Mouse (Mus musculus) adrenal gland, postnatal 36 days (tissue): ENCODE measurements at regions not wholly inside any gene's neighbourhood (a gene's known extent, or its start where the extent isn't known, plus 50 kb on each side); places are given as distances from the start of the nearest gene placed in this dataset.

Experiments used
- DNase-seq, 2 experiments: peaks; one replicate each; pipeline ENCODE4 v3.0.0; 2021; ENCODE audit warnings: mixed read lengths in 1 of 2

DNA sequence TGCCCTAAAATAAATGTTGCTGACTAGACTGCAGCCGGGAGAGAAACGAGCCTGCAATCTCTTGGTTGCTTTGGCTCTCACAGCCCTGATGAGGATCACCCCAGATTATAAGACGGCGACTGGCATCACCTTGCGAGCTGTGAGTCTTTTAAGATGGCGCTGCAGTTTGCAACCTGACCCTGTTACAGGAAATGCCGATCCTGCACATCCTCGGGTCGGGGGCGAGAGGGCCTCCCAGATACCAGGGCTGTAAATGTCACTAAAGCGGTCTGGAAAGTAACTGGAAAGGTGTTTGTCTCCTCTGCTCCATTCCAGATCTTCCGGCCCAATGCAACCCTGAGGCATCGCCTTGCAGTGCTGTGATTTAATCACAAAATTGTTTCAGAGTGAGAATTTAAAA lies 53.4 kb downstream of the Cartpt start:
- no peak for DNase-seq

DNA sequence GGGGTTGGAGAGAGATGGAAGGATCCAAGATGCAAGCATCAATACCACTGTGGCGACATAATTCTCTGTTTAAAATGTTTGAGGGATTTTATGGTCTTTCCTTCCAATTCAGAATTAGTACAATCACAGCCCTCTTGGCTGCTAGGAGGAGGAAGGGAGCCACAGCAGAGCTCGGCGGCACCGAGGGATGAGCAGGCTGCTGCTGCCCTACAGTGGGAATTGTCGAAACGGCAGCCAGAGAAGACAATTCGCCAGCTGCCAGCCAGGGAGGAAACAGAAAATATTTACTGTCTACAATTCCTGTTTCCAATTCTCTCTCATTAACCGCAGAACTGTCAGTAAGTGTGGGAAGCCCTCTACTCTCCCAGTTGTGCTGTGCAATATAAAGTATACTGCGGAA lies 58.3 kb downstream of the Cartpt start:
- DNase-seq = peak; percentile 60 to 65

DNA sequence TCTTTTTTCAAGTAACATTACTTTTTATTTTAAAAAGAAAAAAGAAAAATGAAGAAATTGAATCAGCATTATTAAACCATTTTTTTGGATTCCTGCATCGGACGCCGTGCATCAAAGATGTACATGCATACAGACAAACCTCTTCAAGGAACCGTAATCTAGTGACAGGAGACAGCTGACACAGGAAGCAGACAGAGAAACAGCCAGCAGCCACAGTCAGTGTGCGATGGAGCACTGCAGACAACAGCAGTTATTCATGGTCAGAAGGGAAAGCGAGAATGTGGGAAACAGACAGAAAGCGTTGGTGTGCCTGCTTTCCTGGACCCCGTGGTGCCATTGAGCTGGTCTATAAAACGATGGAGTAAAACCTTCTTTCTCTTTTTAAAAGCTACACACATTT lies 61.4 kb downstream of the Cartpt start:
- no peak for DNase-seq

DNA sequence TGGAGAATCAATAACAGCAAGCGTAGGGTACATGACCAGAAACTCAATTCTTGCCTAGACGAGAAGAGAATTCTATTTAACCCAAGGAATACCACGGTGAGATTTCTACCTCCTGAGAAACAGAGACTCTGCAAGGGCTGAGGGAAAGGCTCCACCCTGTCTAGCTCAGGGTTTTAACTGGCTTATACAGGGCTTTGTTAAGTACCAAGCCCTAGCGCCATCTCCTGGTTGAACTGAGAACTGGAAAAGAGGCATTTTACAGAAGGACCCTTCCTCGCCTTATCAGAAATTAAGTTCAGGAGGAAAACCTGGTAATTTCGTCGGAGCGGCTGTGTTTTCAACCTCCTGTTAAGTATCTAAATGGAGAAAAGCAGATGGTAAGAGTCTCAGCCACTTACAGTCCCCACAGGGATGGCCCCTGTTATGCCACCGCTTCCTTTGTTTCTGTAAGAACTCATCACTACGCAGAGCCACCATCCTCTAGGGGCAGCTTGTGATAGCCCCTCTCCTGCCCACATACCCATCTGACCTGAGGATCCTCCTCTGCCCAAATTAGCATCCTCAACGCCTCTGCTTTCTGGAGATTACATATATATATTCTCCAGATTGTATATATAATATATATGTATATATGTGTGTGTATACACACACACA lies 63.0 kb downstream of the Cartpt start:
- DNase-seq = peak; percentile 67 to 78

DNA sequence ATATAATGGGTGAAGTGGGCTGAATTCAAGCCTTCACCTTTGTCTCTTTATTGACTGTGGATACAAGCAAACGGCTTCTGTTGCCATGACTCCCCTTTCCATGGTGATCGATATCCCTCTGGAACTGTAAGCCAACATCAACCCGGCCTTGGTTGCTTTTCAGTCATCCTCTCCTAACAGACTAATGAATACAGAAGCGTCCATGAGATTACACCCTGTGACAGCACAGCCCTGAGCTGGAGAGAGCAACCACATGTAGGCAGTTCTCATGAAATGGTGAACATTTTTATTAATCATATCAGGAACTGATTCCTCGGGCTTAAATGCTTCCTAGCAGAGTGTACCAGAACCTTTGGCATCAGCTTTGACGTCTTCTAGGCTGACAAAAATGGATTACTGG lies 63.7 kb downstream of the Cartpt start:
- DNase-seq = no peak

DNA sequence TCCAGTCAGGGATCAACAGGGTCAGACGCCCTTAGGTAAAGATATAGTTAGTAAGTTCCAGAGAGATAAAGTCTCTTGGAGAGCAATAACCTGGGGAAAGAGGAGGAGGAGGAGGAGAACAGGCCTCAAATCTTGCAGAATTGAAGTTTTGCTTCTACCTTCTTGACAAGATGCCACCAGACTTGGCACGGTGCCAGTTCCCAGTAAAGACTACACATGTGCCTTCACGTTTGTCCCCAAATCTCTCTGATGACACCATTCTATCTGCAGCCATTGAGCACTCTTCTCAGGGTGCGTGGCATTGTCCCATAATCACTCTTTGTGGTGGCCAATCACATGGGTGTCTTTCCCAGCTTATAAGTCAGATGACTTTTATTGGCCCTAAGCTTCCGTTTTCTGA lies 64.3 kb downstream of the Cartpt start:
- peak in 1 of 2 experiments; percentile 29 for DNase-seq

DNA sequence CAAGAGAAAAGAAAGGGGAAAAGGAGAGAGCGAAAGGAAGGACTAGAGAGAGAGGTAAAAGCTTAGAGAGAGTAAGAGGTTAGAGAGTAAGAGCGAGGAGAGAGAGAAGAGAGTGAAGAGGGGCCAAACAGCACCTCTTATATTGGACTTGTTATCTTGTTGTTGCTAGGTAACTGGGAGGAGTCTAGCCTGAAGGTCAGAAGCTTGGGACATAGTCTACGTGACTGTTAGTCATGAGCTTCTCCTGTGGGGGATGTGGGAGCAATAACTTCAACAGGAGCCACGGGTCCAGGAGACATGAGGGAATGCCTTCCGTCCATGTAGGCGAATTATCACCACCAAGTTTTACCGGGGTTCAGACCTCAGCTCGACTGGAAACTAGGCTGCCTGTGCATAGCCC lies 65.4 kb downstream of the Cartpt start:
- no peak for DNase-seq

DNA sequence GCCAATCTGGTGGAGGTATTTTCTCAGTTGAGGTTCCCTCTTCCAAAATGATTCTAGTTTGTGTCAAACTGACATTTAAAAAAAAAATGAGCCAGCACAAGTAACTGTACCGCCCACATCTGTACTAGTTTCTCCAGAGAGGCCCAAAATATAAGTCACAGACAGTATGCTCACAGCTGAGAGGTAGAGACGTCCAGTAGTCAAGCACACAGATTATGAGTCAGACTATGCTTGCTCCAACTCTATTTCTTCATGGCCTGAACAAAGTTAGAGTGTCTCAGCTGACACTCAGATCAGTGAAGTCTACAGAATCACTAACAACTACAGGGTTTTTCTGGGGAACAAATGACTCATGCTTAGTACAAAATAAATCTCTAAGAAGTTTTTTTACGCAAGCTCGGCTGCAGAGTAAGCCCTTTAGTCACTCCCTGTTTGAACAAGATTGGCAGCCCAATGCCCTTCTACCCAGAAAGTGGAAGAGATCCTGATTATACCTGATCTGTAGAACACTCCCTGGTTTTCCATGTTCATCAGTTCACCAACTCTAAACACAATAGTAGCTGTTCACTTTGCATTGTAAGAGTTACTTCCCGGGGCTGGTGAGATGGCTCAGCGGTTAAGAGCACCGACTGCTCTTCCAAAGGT lies 70.7 kb downstream of the Cartpt start:
- peak; percentile 27 to 41 for DNase-seq

DNA sequence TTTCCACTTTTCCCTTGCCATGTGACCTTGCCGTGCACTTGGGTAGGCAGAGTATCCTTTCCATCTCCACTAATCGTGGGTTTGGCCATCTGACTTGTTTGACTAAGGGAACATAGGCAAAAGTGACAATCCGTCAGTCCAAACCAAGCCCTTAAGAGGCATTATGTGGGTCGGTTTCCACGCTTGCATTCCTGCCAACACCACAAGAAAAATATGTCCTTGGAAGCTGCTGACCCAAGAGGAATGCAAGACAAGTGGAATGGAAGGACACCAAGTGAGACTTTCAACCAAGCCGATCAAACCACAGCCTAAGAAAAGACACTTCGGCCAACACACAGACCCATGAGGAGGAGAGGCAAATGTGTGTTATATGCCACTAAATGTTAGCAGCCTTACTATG lies 73.3 kb downstream of the Cartpt start:
- DNase-seq = peak in 1 of 2 experiments; percentile 23

DNA sequence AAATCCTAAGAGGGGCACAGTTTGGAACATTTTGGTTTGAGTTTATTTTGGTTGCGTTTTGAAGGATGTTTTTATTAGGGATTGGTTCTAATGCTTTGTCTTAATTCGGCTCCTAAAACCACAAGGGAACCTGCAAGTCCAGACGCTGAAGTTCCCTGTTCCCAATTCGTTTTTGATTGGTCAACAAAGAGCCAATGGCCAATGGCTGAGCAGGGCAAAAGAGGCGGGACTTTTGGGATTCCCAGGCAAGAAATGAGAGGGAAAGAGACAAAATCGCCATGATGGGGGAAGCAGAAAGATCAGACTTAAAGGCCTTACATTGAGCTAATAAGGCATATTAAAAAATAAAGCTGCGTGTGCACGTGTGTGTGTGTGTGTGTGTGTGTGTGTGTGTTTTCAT lies 76.3 kb downstream of the Cartpt start:
- no peak for DNase-seq

DNA sequence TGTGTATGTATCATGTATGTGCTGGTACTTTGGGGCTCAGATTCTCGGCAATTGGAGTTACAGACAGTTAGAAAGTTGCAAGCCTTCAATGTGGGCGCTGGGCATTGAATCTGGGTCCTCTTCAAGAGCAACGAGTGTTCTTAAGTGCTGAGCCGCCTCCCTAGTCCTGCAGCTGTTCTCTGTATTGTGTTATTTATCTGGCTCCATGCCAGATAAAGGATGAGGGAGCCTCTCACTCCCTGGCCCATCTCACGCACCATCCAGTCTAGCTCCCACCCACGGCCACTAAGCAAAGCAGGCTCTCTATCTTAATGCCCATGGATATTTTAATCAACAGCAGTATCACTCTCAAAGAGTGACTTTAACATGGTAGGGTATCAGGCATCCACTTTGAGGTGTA lies 84.2 kb downstream of the Cartpt start:
- DNase-seq = no peak

DNA sequence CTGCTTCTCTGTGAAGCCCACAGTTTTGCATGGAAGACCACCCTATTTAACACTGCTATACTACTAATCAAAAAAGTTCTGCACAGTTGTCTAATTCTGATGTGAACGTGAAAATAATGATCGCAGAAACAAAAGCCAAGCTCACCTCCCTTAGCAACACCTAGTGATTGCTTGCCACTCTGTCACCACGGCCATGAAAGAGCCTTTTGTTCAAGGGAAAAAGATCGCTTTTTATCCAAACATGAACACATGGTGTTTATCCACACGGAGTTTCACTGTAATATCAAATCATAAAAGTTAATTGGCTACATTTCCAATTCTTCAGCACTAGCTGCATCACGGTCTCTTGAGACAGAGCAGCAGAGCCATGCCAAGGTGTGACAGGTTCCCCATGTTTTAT lies 85.1 kb downstream of the Cartpt start:
- DNase-seq = no peak

DNA sequence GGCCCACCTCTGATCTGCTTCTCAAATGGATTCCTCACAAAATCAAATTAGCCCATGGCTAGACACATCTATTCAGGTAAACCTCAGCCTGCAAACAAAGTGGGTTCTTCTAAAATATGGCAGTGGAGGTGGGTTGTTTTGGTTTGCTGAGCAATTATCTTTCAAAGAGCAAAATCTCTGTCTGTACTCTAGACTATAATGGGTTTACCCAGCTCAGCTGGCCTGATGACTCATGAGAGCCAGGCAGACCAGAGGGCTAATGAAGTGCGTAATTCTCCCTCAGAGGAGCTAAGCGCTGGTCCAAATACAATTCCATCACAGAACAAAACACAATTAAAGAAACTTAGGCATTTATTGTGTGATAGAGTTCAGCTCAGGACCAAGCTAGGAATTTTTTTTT lies 86.1 kb downstream of the Cartpt start:
- DNase-seq = peak; percentile 35 to 36

DNA sequence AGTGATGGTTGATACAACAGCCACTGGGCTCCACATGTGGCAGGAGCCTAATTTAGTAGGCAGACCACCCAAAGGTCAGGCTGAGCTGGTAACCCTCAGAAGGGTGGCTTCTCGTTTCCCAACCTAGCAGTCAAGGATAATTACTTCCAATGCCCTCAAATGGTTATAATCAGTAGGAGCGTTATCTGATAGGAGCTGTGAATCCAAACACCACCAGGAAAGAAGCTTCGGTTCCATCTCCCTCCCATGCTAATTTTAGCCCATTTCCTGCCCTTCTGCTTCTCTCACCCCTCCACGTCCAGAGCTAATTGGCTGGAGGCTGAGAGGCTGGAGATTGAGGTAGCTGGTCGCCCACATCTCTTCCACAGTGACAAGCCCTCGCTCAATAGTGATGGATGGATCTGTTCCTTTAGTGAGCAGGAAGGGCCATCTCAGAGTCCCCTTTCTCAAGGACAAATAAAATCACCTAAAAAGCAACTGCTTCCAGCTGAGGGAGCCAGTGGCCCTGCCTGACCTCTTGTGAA lies 86.8 kb downstream of the Cartpt start:
- DNase-seq = no peak

DNA sequence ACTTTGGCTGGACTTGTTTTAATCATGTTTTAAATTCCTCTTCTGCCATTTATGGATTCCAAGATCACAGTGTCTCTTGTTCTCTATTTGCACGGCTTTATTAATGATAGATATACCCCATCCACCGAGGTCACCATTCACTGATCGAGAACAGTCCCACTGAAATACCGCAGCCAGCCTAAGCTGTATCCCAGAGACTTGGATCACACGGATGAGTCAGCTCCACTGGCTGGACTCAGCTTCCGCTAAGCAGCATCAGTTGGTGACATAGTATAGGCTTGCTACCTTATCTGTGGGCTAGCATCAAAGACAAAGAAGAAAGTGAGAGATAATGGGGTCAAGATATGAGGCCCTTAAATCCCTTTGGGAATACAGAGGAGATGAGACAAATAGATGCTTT lies 106.4 kb downstream of the Cartpt start:
- DNase-seq = peak; percentile 17 to 30

DNA sequence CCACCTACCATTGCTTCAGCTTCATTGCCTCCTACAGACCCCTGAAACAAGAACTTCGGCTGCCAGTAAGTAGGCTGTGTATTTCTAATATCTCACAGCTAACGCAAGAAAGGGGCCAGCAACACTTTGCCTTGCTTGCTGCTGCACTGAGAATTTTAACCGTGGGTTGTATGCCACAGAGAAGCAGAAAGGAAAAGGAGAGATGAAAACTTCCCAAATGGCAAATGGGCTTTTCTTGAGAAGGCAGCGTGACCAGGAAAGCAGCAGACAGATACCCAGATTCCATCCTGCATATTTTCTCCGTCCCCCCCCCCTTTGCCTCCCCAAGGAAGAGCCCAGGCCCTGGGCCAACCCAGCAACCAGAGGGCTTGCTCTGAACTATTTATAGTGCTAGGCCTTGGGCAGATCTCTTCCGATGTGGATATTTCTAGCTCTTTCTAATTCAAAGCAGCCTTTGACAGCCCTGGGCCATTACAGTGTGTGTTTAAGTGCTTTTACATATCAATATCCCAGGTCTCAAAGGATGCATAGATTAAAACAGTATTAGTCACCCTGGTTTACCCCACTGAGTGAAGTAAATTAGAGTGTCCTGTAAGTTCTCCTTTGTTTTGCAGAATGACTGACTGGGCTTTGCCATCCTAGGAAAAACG lies 107.0 kb downstream of the Cartpt start:
- DNase-seq = peak; percentile 5 to 32

DNA sequence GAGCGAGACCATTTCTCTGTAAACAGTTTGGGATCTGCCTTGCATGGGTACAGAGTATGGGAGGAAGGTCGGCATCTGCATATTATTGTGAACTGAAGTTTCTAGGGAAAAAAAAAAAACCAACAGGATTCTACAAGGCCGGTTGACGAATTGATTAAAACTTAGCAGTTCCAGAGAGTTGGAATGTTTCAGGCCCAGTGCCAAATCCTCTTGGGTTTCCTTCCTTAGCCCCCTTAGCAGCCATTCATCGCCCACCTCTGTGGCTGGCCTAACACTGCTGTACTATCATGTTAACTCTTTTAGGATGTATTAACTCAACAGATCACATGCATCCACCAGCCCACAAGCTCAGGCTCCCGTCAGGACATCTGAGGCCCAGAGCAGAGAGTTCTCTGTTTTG lies 107.9 kb downstream of the Cartpt start:
- no peak for DNase-seq

DNA sequence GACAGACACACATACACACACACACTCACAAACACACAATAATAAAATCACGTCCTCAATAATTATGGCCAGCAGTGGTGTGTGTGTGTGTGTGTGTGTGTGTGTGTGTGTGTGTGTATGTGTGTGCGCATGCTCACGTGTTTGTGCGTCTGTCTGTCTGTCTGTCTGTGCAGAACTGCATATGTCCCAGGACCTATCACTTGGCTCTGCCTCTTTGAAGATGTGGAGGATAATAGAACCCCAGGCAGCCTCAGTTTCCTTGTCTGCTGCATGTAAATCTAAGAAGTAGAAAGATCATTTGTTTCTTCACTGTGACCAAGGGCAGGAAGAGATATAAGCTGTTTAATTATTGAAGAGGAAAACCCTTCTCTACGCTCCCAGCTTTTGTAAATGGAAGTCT lies 109.9 kb downstream of the Cartpt start:
- no peak for DNase-seq

DNA sequence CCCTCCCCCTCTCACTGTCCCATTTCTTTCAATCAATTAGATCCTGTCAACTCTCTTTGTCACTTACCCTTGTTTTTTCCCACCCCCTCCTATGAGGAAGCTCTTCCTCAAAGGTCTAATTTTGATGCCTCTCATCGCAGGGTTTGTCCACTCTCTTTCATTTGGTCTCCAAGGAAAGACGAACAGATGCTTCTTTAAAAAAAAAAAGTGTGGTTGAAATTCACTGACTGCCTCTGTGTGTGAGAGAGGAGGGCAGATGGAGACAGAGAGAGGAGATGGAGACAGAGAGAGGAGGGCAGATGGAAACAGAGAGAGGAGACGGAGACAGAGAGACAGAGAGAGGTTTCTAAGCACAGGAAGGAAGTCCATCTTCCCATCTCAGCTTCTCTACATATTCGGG lies 113.1 kb downstream of the Cartpt start:
- no peak for DNase-seq

DNA sequence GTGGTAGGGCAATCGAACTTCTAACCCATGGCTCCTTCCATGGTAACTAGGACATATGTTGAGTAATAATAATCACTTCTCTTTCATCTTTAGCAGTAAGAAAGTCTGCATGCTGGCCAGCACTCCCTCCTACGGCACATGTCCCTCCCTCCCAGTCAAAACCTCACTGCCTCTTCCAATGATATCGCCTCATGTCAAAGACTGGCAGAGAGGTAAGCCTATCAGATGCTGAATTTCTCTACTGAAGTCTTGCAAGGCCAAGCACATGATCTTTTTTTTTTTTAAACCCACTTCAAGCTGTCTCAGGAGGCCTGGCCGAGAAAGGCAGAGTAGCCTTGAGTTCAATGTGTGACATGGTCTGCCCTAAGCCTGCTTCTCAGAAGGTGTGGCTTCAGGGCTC lies 115.5 kb downstream of the Cartpt start:
- no peak for DNase-seq

DNA sequence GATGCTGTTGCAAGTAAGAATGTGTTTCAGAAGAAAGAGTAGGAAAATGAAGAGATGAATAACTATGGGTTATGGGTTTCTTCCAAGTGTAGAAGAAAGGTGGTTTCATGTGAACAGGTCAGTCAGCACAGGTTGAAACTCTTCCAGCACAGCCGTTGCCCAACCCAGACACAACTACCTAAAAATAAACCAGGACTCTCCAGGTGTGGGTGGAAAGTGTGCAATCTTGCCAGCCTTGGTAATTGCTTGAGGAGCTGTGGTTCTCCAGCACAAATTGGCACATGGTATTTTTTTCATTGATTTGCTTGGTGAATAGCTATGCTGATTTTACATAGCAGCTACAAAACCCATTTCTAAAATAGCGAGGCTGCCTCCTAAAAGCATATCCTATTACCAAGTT lies 116.6 kb downstream of the Cartpt start:
- DNase-seq = no peak

DNA sequence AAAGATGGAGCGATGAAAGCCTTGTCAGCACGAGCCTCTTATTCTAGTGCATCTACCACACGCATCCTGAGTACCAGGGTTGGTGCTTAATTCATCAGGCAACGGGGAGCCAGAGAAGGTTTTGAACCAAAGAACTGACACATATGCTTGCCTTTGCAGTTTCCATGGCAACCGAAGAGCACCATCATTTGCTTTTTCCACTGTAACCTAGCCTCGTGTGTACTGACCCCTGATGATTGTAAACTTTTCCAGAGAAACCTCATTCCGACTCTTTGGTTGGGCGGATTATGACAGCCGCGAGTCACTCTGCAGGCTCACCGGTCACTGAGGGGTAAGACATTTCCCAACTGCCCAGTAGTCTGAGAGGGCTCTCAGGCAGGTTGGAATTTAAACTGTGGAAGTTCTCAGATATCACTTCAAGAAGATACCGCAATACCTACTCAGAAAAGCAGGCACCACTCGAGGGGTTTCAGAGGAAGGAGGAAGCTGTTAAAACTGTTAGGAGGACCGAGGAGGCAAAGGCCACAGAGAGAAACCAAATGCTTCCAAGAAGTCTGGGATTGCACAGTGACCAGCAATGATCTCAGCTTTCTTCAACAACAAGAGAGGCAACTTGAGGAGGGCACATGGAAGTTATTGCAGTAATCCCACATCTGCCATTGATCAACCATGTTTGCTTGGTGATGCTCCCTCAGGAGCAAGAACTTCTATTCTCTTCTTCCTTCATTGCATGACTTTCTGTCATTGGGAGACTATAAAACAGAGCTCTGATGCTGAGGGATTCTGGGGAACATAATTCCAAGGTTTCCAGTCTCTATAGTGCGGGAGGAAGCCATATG lies 117.8 kb downstream of the Cartpt start:
- no peak for DNase-seq

DNA sequence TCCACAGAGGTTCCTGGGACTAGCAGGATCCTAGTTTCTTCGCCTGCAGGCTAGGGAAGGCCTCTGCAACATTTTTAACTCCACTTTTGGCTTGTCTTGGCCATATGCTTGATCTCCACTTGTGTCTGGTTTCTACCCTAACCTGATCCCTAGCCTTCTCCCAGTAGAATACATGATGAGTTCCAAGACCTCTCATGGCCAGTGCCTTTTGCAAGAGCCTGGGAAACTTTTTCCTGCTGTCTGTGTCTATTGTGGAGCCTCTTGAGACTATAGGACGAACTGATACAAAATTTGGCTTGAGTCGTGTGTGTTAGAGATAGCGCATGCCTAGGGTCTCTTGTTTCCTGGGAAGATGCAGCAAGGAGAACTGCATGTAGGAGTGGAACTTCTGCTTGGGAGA lies 119.3 kb downstream of the Cartpt start:
- no peak for DNase-seq
